Mouse (Mus musculus): ENCODE data around the gene Cnpy2. TPM values are rescaled to one million over a fixed set of nuclear protein-coding genes. Genes with fewer than 3 reads are reported as not detected.
A peak's percentile ranks its signal among the peaks of the same experiment; 100 is the strongest.
"Not testable (repeated sequence)": the region's sequence is repeated elsewhere in the genome, so short reads cannot be mapped to it uniquely, and the experiment has no call there.

Gene Cnpy2
- polyA plus RNA-seq, 1 experiment from 2014 or later = 347 TPM

GRCm38 (mm10) chr10:128290594-128290993 lies 31.7 kb upstream of the Cnpy2 start:
- H3K4me3 ChIP-seq (ENCODE audit: low read length); H3K27me3 ChIP-seq (ENCODE audit: control insufficient read depth, insufficient read depth, low read length); ATAC-seq (ENCODE audit: low FRiP score, low TSS enrichment); H3K27ac ChIP-seq (ENCODE audit: low read depth, low read length); H3K4me1 ChIP-seq (ENCODE audit: control insufficient read depth, insufficient read depth, low read length); H3K9ac ChIP-seq (ENCODE audit: low read depth, low read length); H3K9me3 ChIP-seq (ENCODE audit: control insufficient read depth, low read length); H3K4me2 ChIP-seq (replicated peaks; ENCODE audit: low read depth, low read length): not testable (repeated sequence)
- WGBS = 67% methylated on average over 1 of the region's 1 CpGs
- H3K36me3 ChIP-seq (ENCODE audit: control insufficient read depth, insufficient read depth, low read length) = peaks cover 13% of the 10 kb centered on the region; the same call in 1 of the 2 replicates

DNA sequence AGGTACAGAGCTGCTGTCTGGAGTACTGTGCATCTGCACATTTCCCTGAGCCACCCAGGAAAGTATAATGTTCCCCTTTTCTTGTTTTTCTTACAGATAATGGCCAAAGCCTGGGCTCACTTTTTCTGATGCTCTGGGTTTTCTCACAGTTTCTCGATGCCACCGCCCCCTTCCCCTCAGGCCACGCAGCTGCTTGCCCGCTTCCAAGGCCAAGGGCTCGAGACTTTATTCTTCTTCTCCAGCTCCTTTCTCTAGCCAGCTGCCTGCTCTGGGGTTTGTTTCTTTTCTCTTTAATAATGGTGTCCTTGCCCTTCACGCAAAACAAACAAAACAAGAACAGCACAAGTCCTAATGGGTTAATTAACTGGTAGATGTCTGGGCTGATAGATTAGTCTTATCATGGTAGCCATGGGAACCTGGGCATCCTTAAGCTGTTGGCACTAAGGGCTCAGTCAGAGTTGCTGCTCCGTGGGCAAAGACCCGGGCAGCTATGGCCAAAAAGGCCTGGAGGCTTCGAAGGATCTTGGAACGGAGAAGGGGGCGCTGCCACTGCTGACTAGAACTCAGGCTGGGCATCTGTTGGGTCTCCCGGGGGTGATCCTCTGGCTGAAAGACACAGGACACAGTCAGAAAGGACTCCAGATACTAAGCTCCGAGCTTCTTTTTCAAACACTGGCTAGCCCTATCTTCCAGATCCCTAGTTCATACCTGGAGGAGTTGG lies 25.7 kb upstream of the Cnpy2 start:
- Histone ChIP-seq H3K36me3 (ENCODE audit: control insufficient read depth, insufficient read depth, low read length) (no peaks in the 10 kb centered on the region), H3K9me3 (ENCODE audit: control insufficient read depth, low read length) (no peaks in the 10 kb centered on the region), H3K27ac (ENCODE audit: low read depth, low read length) (no peak overlapping the region), H3K9ac (ENCODE audit: low read depth, low read length) (no peak overlapping the region), H3K27me3 (ENCODE audit: control insufficient read depth, insufficient read depth, low read length) (no peaks in the 10 kb centered on the region), H3K4me1 (ENCODE audit: control insufficient read depth, insufficient read depth, low read length) (no peaks in the 10 kb centered on the region), H3K4me2 (replicated peaks; ENCODE audit: low read depth, low read length) (no peak overlapping the region), H3K4me3 (ENCODE audit: low read length) (no peak overlapping the region)
- no peak for ATAC-seq (ENCODE audit: low FRiP score, low TSS enrichment)
- WGBS = 80% methylated on average over 13 of the region's 13 CpGs

DNA sequence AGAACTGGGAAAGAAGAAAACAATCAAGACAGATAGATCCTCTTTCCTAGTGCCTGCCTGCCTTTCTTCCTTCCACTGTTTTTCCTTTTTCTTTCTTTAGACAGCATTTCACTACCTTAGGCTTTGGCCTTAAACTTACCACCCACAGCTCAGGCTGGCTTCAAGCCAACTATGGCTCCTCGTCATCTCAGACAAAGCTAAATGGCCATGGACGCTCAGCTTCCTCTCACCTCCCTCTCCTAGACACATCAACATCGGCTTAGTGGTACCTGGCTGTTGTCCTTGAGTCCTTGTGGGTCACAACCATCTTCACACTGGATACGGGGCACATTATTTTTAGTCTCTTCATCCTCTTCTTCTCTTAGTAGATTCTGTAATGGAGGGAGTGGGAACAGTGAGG lies 25.0 kb upstream of the Cnpy2 start:
- H3K27ac ChIP-seq (ENCODE audit: low read depth, low read length) = no peak overlapping the region
- peaks cover 2% of the 10 kb centered on the region; the same call in 1 of the 2 replicates for H3K4me1 ChIP-seq (ENCODE audit: control insufficient read depth, insufficient read depth, low read length)
- H3K36me3 ChIP-seq (ENCODE audit: control insufficient read depth, insufficient read depth, low read length) = no peaks in the 10 kb centered on the region
- ATAC-seq (ENCODE audit: low FRiP score, low TSS enrichment) = no peak
- H3K4me2 ChIP-seq (replicated peaks; ENCODE audit: low read depth, low read length) = no peak overlapping the region
- H3K9ac ChIP-seq (ENCODE audit: low read depth, low read length) = 0 out of 2 replicates have a peak overlapping the region, but pooled peaks have one; percentile 0
- no peaks in the 10 kb centered on the region for H3K27me3 ChIP-seq (ENCODE audit: control insufficient read depth, insufficient read depth, low read length)
- WGBS = 80% methylated on average over 4 of the region's 4 CpGs
- no peaks in the 10 kb centered on the region for H3K9me3 ChIP-seq (ENCODE audit: control insufficient read depth, low read length)
- H3K4me3 ChIP-seq (ENCODE audit: low read length) = no peak overlapping the region

- ATAC-seq (ENCODE audit: low FRiP score, low TSS enrichment) = no peak
- H3K4me1 ChIP-seq (ENCODE audit: control insufficient read depth, insufficient read depth, low read length) = peaks cover 4% of the 10 kb centered on the region; the same call in 1 of the 2 replicates
- H3K9me3 ChIP-seq (ENCODE audit: control insufficient read depth, low read length) = no peaks in the 10 kb centered on the region
- H3K4me2 ChIP-seq (replicated peaks; ENCODE audit: low read depth, low read length) = no peak overlapping the region
- no peaks in the 10 kb centered on the region for H3K27me3 ChIP-seq (ENCODE audit: control insufficient read depth, insufficient read depth, low read length)
- no peak overlapping the region for H3K4me3 ChIP-seq (ENCODE audit: low read length)
- WGBS = 73% methylated on average over 11 of the region's 11 CpGs
- H3K9ac ChIP-seq (ENCODE audit: low read depth, low read length) = 0 out of 2 replicates have a peak overlapping the region, but pooled peaks have one; percentile 0
- no peaks in the 10 kb centered on the region for H3K36me3 ChIP-seq (ENCODE audit: control insufficient read depth, insufficient read depth, low read length)
- no peak overlapping the region for H3K27ac ChIP-seq (ENCODE audit: low read depth, low read length)
Observed at GRCm38 (mm10) chr10:128297622-128298021, 24.6 kb upstream of the Cnpy2 start.

- Histone ChIP-seq H3K9ac (ENCODE audit: low read depth, low read length) (no peak overlapping the region), H3K4me2 (replicated peaks; ENCODE audit: low read depth, low read length) (no peak overlapping the region), H3K4me3 (ENCODE audit: low read length) (no peak overlapping the region), H3K9me3 (ENCODE audit: control insufficient read depth, low read length) (no peaks in the 10 kb centered on the region), H3K36me3 (ENCODE audit: control insufficient read depth, insufficient read depth, low read length) (no peaks in the 10 kb centered on the region), H3K27ac (ENCODE audit: low read depth, low read length) (no peak overlapping the region), H3K27me3 (ENCODE audit: control insufficient read depth, insufficient read depth, low read length) (no peaks in the 10 kb centered on the region), H3K4me1 (ENCODE audit: control insufficient read depth, insufficient read depth, low read length) (peaks cover 4% of the 10 kb centered on the region; the same call in 1 of the 2 replicates)
- no peak for ATAC-seq (ENCODE audit: low FRiP score, low TSS enrichment)
- 71% methylated on average over 6 of the region's 6 CpGs for WGBS
Observed at GRCm38 (mm10) chr10:128298243-128298642, 24.0 kb upstream of the Cnpy2 start.

DNA sequence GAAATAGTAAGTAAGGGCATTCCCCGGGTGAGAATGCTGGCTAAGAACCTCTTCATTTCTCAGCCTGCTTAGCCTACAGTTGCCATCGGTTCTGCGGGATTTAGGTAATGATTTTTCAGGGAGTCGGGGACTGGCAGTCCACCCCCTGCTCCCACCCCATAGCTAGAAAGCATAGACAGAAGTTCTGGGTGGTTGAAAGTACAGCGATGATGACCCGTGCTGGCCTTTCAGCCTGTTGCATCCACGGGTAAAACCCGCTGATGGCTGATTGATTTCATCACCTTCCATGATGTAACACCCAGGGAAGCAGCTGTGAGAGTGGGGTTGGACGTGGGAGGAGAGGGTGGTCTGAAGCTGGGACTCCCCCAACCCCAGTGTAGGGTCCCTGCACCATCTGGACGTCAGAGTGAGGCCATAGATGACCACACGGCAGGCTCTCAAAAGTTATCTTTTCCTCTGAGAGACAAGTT lies 23.5 kb upstream of the Cnpy2 start, which contains the start of gene Il23a:
Il23a (minus strand) TSS at position 51 of the 470 bp plus-strand sequence.
- Histone ChIP-seq H3K9ac (ENCODE audit: low read depth, low read length) (0 out of 2 replicates have a peak within 1 kb of the TSS, but pooled peaks have one; percentile 0), H3K9me3 (ENCODE audit: control insufficient read depth, low read length) (no peaks in the 10 kb centered on the region), H3K36me3 (ENCODE audit: control insufficient read depth, insufficient read depth, low read length) (no peaks in the 10 kb centered on the region), H3K4me3 (ENCODE audit: low read length) (no peak within 1 kb of the TSS), H3K27me3 (ENCODE audit: control insufficient read depth, insufficient read depth, low read length) (no peaks in the 10 kb centered on the region), H3K4me2 (replicated peaks; ENCODE audit: low read depth, low read length) (no peak within 1 kb of the TSS), H3K27ac (ENCODE audit: low read depth, low read length) (no peak within 1 kb of the TSS), H3K4me1 (ENCODE audit: control insufficient read depth, insufficient read depth, low read length) (peaks cover 5% of the 10 kb centered on the region)
- 82% methylated on average over 11 of the region's 11 CpGs for WGBS
- no peak for ATAC-seq (ENCODE audit: low FRiP score, low TSS enrichment)

GRCm38 (mm10) chr10:128302357-128302756 lies 19.9 kb upstream of the Cnpy2 start:
- peak overlapping the region; percentile 96 for H3K27ac ChIP-seq (ENCODE audit: low read depth, low read length)
- 36% methylated on average over 3 of the region's 3 CpGs for WGBS
- peaks cover 2% of the 10 kb centered on the region; the same call in 1 of the 2 replicates for H3K36me3 ChIP-seq (ENCODE audit: control insufficient read depth, insufficient read depth, low read length)
- peak overlapping the region; percentile 77 for H3K9ac ChIP-seq (ENCODE audit: low read depth, low read length)
- peak overlapping the region; percentile 53 for H3K4me3 ChIP-seq (ENCODE audit: low read length)
- ATAC-seq (ENCODE audit: low FRiP score, low TSS enrichment) = no peak
- H3K27me3 ChIP-seq (ENCODE audit: control insufficient read depth, insufficient read depth, low read length) = no peaks in the 10 kb centered on the region
- peaks cover 13% of the 10 kb centered on the region for H3K4me1 ChIP-seq (ENCODE audit: control insufficient read depth, insufficient read depth, low read length)
- H3K9me3 ChIP-seq (ENCODE audit: control insufficient read depth, low read length) = no peaks in the 10 kb centered on the region
- peak overlapping the region; percentile 61 for H3K4me2 ChIP-seq (replicated peaks; ENCODE audit: low read depth, low read length)

DNA sequence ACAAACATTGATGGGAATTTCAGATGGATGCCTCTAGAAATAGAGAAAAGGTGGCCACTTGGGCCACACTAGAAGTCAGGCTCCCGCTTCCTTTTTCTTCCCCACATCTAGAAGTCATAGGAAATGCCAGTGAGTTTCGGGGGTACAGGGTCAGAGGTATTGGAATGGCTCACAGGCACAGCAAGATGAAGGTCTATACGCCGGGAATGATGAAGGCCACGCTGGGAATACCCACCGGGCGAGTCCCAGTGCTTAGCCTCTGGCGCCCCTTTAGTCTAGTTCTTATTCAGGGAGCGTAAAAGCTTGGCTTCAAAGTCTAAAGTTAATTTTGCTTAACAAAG lies 19.5 kb upstream of the Cnpy2 start:
- Histone ChIP-seq H3K9ac (ENCODE audit: low read depth, low read length) (peak overlapping the region; percentile 77), H3K4me1 (ENCODE audit: control insufficient read depth, insufficient read depth, low read length) (peaks cover 13% of the 10 kb centered on the region), H3K4me3 (ENCODE audit: low read length) (peak overlapping the region; percentile 53), H3K27ac (ENCODE audit: low read depth, low read length) (peak overlapping the region; percentile 96), H3K27me3 (ENCODE audit: control insufficient read depth, insufficient read depth, low read length) (no peaks in the 10 kb centered on the region), H3K9me3 (ENCODE audit: control insufficient read depth, low read length) (no peaks in the 10 kb centered on the region), H3K4me2 (replicated peaks; ENCODE audit: low read depth, low read length) (peak overlapping the region; percentile 61), H3K36me3 (ENCODE audit: control insufficient read depth, insufficient read depth, low read length) (peaks cover 2% of the 10 kb centered on the region; the same call in 1 of the 2 replicates)
- peak; percentile 33 for ATAC-seq (ENCODE audit: low FRiP score, low TSS enrichment)
- whole genome bisulfite sequencing = under 1% methylated on average over 9 of the region's 9 CpGs
